Mouse (Mus musculus) liver, embryonic 14.5 days (tissue): ENCODE data around the gene Gm49325.

Experiments used
- CTCF ChIP-seq: IDR thresholded peaks from 2 replicates; pipeline ENCODE4 v1.5.1; 2016; ENCODE audit warnings: antibody characterized with exemption, low read depth, control low read depth
- EP300 ChIP-seq: IDR thresholded peaks from 2 replicates; pipeline ENCODE4 v1.6.1; 2016; ENCODE audit warnings: antibody characterized with exemption, low read depth

- no peak for TF ChIP-seq CTCF
- no peak for TF ChIP-seq EP300
Measured at GRCm38 (mm10) chr10:77616926-77617325, 10.9 kb downstream of the Gm49325 start.
